Mouse (Mus musculus) stomach, postnatal 0 days (tissue): Measurements from ENCODE around the gene Scyl2. TPM values are rescaled to one million over a fixed set of nuclear protein-coding genes. Genes with fewer than 3 reads are reported as not detected.

ENCODE experiments used
- ATAC-seq: fragments of 200-750 bp; cut with Nextera tagmentation; 2 replicates; pipeline ENCODE4 v1.8.0; 2017; ENCODE audit not compliant: low FRiP score, low TSS enrichment
- DNase-seq: peaks from one replicate; pipeline ENCODE4 v3.0.0-alpha.2; 2016; ENCODE audit warnings: low spot score
- H3K27ac ChIP-seq: fragments of 300-500 bp; sonication (generic); replicated peaks from 2 replicates; pipeline ENCODE4 v1.5.1; 2014; ENCODE audit warnings: mild to moderate bottlenecking, control low read depth
- H3K27me3 ChIP-seq: fragments of 300-500 bp; sonication (generic); 2 replicates; pipeline ENCODE4 v1.6.1; 2014; ENCODE audit warnings: low read length; ENCODE audit not compliant: control insufficient read depth, insufficient read depth
- H3K36me3 ChIP-seq: fragments of 300-500 bp; sonication (generic); 2 replicates; pipeline ENCODE4 v1.6.1; 2014; ENCODE audit warnings: low read length, mixed read lengths; ENCODE audit not compliant: control insufficient read depth, insufficient read depth
- H3K4me1 ChIP-seq: fragments of 300-500 bp; sonication (generic); replicated peaks from 2 replicates; pipeline ENCODE4 v1.6.1; 2014; ENCODE audit warnings: antibody characterized with exemption; ENCODE audit not compliant: control insufficient read depth, insufficient read depth
- H3K4me2 ChIP-seq: fragments of 300-500 bp; sonication (generic); replicated peaks from 2 replicates; pipeline ENCODE4 v1.6.1; 2014; ENCODE audit warnings: low read depth, mild to moderate bottlenecking, control low read depth, moderate library complexity
- H3K4me3 ChIP-seq: fragments of 300-500 bp; sonication (generic); 2 replicates; pipeline ENCODE4 v1.5.1; 2014; ENCODE audit warnings: low read depth, low read length, control low read depth
- H3K9ac ChIP-seq: fragments of 300-500 bp; sonication (generic); 2 replicates; pipeline ENCODE4 v1.6.1; 2014; ENCODE audit warnings: mild to moderate bottlenecking, low read length, control low read depth, mixed read lengths
- H3K9me3 ChIP-seq: fragments of 300-500 bp; sonication (generic); 2 replicates; pipeline ENCODE4 v1.6.1; 2016; ENCODE audit warnings: low read length; ENCODE audit not compliant: control insufficient read depth
- CTCF ChIP-seq: IDR thresholded peaks from 2 replicates; pipeline ENCODE4 v1.5.1; 2016; ENCODE audit warnings: antibody characterized with exemption, low read depth, mild to moderate bottlenecking, moderate library complexity
- EP300 ChIP-seq: optimal IDR thresholded peaks from 2 replicates; pipeline ENCODE3; 2016; ENCODE audit warnings: antibody characterized with exemption
- WGBS: fragments of 180-500 bp; shearing (Covaris S2); extraction: QIAGEN DNeasy Blood & Tissue Kit; methylation state at CpG from one replicate; pipeline ENCODE4 v1.1.7; 2014; 5-methylcytosine and 5-hydroxymethylcytosine counted together
- polyA plus RNA-seq: library from polyadenylated mRNA; unstranded; fragments of >200 nt; fragmentation: Nextera tagmentation; extraction: Ambion mirVana; gene quantifications from 2 replicates; pipeline ENCODE4 v1.2.1, GENCODE M21; 2015

Scyl2 gene
- polyA plus RNA-seq, 1 experiment from 2014 or later, result 5.3 TPM

DNA sequence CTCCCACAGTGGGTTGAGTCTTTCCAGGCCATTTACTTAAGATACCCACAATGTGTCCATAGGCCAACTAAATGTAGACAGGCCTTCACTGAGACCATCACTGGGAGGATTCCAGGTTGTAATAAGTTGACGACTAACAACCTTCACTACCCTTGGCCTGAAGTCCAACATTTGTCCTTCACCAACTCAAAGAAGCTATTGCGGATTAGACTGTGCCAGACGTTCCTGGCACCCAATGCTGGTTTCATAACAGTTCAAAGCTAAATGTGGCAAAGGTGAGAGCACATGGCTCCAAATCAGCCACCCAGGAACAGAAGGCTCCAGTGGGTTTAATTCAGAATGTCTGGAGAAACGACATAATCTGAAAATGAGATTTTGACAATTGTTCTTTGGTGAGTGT lies 53.0 kb downstream of the Scyl2 start:
- Histone ChIP-seq H3K4me1 (no peaks in the 10 kb centered on the region), H3K36me3 (no peaks in the 10 kb centered on the region), H3K27me3 (no peaks in the 10 kb centered on the region), H3K27ac (no peak overlapping the region), H3K9me3 (no peaks in the 10 kb centered on the region), H3K4me2 (no peak overlapping the region), H3K9ac (no peak overlapping the region), H3K4me3 (no peak overlapping the region)
- WGBS, result 86% methylated on average over 4 of the region's 4 CpGs
- TF ChIP-seq CTCF (no peak), EP300 (no peak)
- ATAC-seq (no peak), DNase-seq (no peak)

- ATAC-seq, result no peak
- no peak overlapping the region for H3K27ac ChIP-seq
- no peak for DNase-seq
- H3K4me3 ChIP-seq, result no peak overlapping the region
- no peak for TF ChIP-seq CTCF
- TF ChIP-seq EP300, result no peak
- no peaks in the 10 kb centered on the region for H3K4me1 ChIP-seq
- H3K9me3 ChIP-seq, result no peaks in the 10 kb centered on the region
- H3K27me3 ChIP-seq, result no peaks in the 10 kb centered on the region
- 36% methylated on average over 5 of the region's 5 CpGs for WGBS
- no peak overlapping the region for H3K9ac ChIP-seq
- H3K4me2 ChIP-seq, result no peak overlapping the region
- no peaks in the 10 kb centered on the region for H3K36me3 ChIP-seq
Observed at GRCm38 (mm10) chr10:89631831-89632230, 54.3 kb downstream of the Scyl2 start.

DNA sequence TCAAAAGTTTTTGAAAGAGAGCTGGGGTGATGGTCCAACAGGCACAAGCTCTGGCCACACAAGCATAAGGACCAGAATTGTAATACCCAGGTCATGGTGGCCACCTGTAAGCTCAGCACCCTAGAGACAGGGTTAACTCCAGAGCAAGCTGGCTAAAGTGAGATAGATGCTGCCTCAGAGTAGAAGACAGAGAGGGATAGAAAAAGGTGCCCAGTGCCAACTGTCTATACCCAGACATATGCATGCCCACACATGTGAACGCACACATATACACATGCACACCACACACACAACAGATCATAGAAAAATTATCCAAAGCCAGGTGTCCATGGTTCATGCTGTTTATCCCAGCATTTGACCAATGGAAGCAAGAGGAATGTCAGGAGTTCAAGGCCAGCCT lies 55.5 kb downstream of the Scyl2 start:
- Histone ChIP-seq H3K9me3 (no peaks in the 10 kb centered on the region), H3K9ac (no peak overlapping the region), H3K4me2 (no peak overlapping the region), H3K36me3 (no peaks in the 10 kb centered on the region), H3K27ac (no peak overlapping the region), H3K4me1 (no peaks in the 10 kb centered on the region), H3K4me3 (no peak overlapping the region), H3K27me3 (no peaks in the 10 kb centered on the region)
- ATAC-seq, result no peak
- WGBS, result 96% methylated on average over 1 of the region's 1 CpGs
- no peak for TF ChIP-seq EP300
- no peak for TF ChIP-seq CTCF
- no peak for DNase-seq

GRCm38 (mm10) chr10:89630052-89630451 lies 56.0 kb downstream of the Scyl2 start:
- Histone ChIP-seq H3K4me2 (no peak overlapping the region), H3K4me1 (no peaks in the 10 kb centered on the region), H3K9ac (no peak overlapping the region), H3K27me3 (no peaks in the 10 kb centered on the region), H3K9me3 (no peaks in the 10 kb centered on the region), H3K27ac (no peak overlapping the region), H3K36me3 (no peaks in the 10 kb centered on the region), H3K4me3 (no peak overlapping the region)
- DNase-seq (peak; percentile 38), ATAC-seq (peak; percentile 71)
- 32% methylated on average over 3 of the region's 3 CpGs for WGBS
- TF ChIP-seq EP300, result no peak
- TF ChIP-seq CTCF, result peak; percentile 85

DNA sequence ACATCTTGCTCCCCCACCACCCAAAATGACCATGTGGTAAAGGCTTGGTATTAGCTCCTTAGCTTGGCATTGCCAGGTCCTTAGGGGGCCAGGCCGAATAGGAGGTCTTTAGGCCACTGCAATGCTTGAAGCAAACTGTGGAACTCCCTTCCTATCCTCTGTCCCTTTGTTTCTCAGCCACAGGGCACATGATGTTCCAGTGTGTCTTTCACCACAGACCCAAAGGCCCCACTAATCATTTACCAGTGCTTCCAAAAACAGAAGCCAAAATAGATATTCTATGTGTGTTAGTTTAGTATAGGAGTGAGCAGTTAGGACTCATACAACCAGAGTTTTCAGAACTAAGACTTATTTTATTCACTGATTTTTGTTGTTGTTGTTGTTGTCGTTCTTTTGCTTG lies 59.4 kb downstream of the Scyl2 start:
- Histone ChIP-seq H3K9me3 (no peaks in the 10 kb centered on the region), H3K27ac (no peak overlapping the region), H3K4me1 (no peaks in the 10 kb centered on the region), H3K36me3 (no peaks in the 10 kb centered on the region), H3K27me3 (no peaks in the 10 kb centered on the region), H3K4me2 (no peak overlapping the region), H3K4me3 (no peak overlapping the region), H3K9ac (no peak overlapping the region)
- TF ChIP-seq EP300, result no peak
- no peak for TF ChIP-seq CTCF
- ATAC-seq (no peak), DNase-seq (no peak)
- WGBS, result 88% methylated on average over 2 of the region's 2 CpGs

- no peak overlapping the region for H3K27ac ChIP-seq
- no peaks in the 10 kb centered on the region for H3K36me3 ChIP-seq
- no peaks in the 10 kb centered on the region for H3K27me3 ChIP-seq
- ATAC-seq, result no peak
- 73% methylated on average over 2 of the region's 2 CpGs for WGBS
- H3K4me1 ChIP-seq, result no peaks in the 10 kb centered on the region
- TF ChIP-seq CTCF (no peak), EP300 (no peak)
- no peaks in the 10 kb centered on the region for H3K9me3 ChIP-seq
- H3K4me3 ChIP-seq, result no peak overlapping the region
- no peak for DNase-seq
- H3K4me2 ChIP-seq, result no peak overlapping the region
- H3K9ac ChIP-seq, result no peak overlapping the region
Observed at GRCm38 (mm10) chr10:89624196-89624595, 61.9 kb downstream of the Scyl2 start.

DNA sequence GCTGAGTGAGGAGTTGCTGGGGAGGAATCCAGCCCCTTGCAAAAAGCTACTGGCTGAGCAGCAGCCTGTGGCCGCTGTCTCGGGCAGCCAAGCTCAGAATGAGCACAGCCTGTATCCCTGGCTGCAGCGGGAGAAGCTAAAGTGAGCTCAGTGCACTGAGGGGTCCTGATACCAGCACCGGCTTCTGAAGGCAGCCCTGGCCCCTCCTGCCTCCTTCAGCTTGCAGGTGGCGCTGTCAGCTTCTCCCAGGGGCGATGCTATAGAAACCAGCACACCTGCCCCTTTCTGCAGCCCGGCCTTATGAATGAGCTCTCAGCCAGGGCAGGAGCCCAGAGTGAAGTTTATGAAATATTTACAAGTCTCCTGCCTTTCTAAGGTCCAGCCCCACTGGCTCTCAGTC lies 65.0 kb downstream of the Scyl2 start, which contains the start of gene Slc17a8:
TSS of gene Slc17a8 (minus strand) at position 125 of the 400 bp plus-strand sequence.
- no peak within 1 kb of the TSS for H3K4me3 ChIP-seq
- H3K9me3 ChIP-seq, result no peaks in the 10 kb centered on the region
- no peak for TF ChIP-seq CTCF
- no peak for TF ChIP-seq EP300
- H3K9ac ChIP-seq, result no peak within 1 kb of the TSS
- WGBS, result 20% methylated on average over 7 of the region's 7 CpGs
- no peak within 1 kb of the TSS for H3K4me2 ChIP-seq
- no peak for DNase-seq
- no peak within 1 kb of the TSS for H3K27ac ChIP-seq
- ATAC-seq, result no peak
- no peaks in the 10 kb centered on the region for H3K27me3 ChIP-seq
- no peaks in the 10 kb centered on the region for H3K36me3 ChIP-seq
- H3K4me1 ChIP-seq, result no peaks in the 10 kb centered on the region
